Mouse (Mus musculus): ENCODE measurements around the gene Yju2. TPM values are rescaled to one million over a fixed set of nuclear protein-coding genes. Genes with fewer than 3 reads are reported as not detected.
"Not testable (repeated sequence)": the region's sequence is repeated elsewhere in the genome, so short reads cannot be mapped to it uniquely, and the experiment has no call there.

Gene Yju2
- 10.2 and 10.9 TPM in 2 replicates for polyA plus RNA-seq (2015; fragmentation: Nextera tagmentation; extraction: Ambion mirVana)

- Histone ChIP-seq H3K27me3 (replicated peaks; ENCODE audit: control insufficient read depth, insufficient read depth, low read length) (0 out of 2 replicates have a peak, but pooled peaks cover 10% of the 10 kb centered on the region), H3K36me3 (ENCODE audit: control insufficient read depth, insufficient read depth) (peaks cover 20% of the 10 kb centered on the region), H3K4me1 (replicated peaks; ENCODE audit: control insufficient read depth, insufficient read depth, low read length) (0 out of 2 replicates have a peak, but pooled peaks cover 2% of the 10 kb centered on the region), H3K9me3 (ENCODE audit: control insufficient read depth) (no peaks in the 10 kb centered on the region), H3K4me3 (ENCODE audit: low read depth, low read length) (peak within 1 kb of the TSS; percentile 54), H3K27ac (ENCODE audit: low read depth, low read length) (peak within 1 kb of the TSS; percentile 87), H3K9ac (ENCODE audit: low read depth, low read length) (peak within 1 kb of the TSS; percentile 34), H3K4me2 (replicated peaks; ENCODE audit: low read depth) (peak within 1 kb of the TSS; percentile 57)
- under 1% methylated on average over 46 of the region's 46 CpGs for WGBS
- ATAC-seq = peak; percentile 96
- TF ChIP-seq CTCF (IDR thresholded peaks at IDR 0.05; ENCODE audit: low read depth) = peak; percentile 20; the same call in 1 of the 2 replicates
These were observed at the start of gene Yju2 for GRCm38 (mm10) chr17:55958918-55959728. Gene Yju2 (plus strand): TSS chr17:55959099.

GRCm38 (mm10) chr17:55931553-55932502 lies 27.1 kb upstream of the Yju2 start:
- H3K9me3 ChIP-seq (ENCODE audit: control insufficient read depth) = peaks cover 4% of the 10 kb centered on the region; the same call in 1 of the 2 replicates
- peak; percentile 81 for ATAC-seq
- H3K4me1 ChIP-seq (replicated peaks; ENCODE audit: control insufficient read depth, insufficient read depth, low read length) = no peaks in the 10 kb centered on the region
- peak overlapping the region; percentile 93 for H3K4me2 ChIP-seq (replicated peaks; ENCODE audit: low read depth)
- H3K27ac ChIP-seq (ENCODE audit: low read depth, low read length) = peak overlapping the region; percentile 62; the same call in 1 of the 2 replicates
- peak; percentile 56 for TF ChIP-seq CTCF (IDR thresholded peaks at IDR 0.05; ENCODE audit: low read depth)
- H3K9ac ChIP-seq (ENCODE audit: low read depth, low read length) = peak overlapping the region; percentile 69
- H3K36me3 ChIP-seq (ENCODE audit: control insufficient read depth, insufficient read depth) = no peaks in the 10 kb centered on the region
- no peaks in the 10 kb centered on the region for H3K27me3 ChIP-seq (replicated peaks; ENCODE audit: control insufficient read depth, insufficient read depth, low read length)
- peak overlapping the region; percentile 72 for H3K4me3 ChIP-seq (ENCODE audit: low read depth, low read length)
- under 1% methylated on average over 33 of the region's 33 CpGs for WGBS

- peak overlapping the region; percentile 93 for H3K4me2 ChIP-seq (replicated peaks; ENCODE audit: low read depth)
- peak overlapping the region; percentile 69; the same call in 1 of the 2 replicates for H3K9ac ChIP-seq (ENCODE audit: low read depth, low read length)
- no peak for ATAC-seq
- WGBS = 65% methylated on average over 2 of the region's 2 CpGs
- H3K27me3 ChIP-seq (replicated peaks; ENCODE audit: control insufficient read depth, insufficient read depth, low read length) = no peaks in the 10 kb centered on the region
- peak overlapping the region; percentile 72 for H3K4me3 ChIP-seq (ENCODE audit: low read depth, low read length)
- H3K36me3 ChIP-seq (ENCODE audit: control insufficient read depth, insufficient read depth) = no peaks in the 10 kb centered on the region
- H3K4me1 ChIP-seq (replicated peaks; ENCODE audit: control insufficient read depth, insufficient read depth, low read length) = no peaks in the 10 kb centered on the region
- no peak overlapping the region for H3K27ac ChIP-seq (ENCODE audit: low read depth, low read length)
- no peak for TF ChIP-seq CTCF (IDR thresholded peaks at IDR 0.05; ENCODE audit: low read depth)
- H3K9me3 ChIP-seq (ENCODE audit: control insufficient read depth) = peaks cover 4% of the 10 kb centered on the region; the same call in 1 of the 2 replicates
These were observed 26.3 kb upstream of the Yju2 start for GRCm38 (mm10) chr17:55932635-55933034.

- no peaks in the 10 kb centered on the region for H3K27me3 ChIP-seq (replicated peaks; ENCODE audit: control insufficient read depth, insufficient read depth, low read length)
- no peaks in the 10 kb centered on the region for H3K4me1 ChIP-seq (replicated peaks; ENCODE audit: control insufficient read depth, insufficient read depth, low read length)
- no peak overlapping the region for H3K4me3 ChIP-seq (ENCODE audit: low read depth, low read length)
- TF ChIP-seq CTCF (IDR thresholded peaks at IDR 0.05; ENCODE audit: low read depth) = no peak
- peaks cover 4% of the 10 kb centered on the region; the same call in 1 of the 2 replicates for H3K9me3 ChIP-seq (ENCODE audit: control insufficient read depth)
- ATAC-seq = no peak
- no peak overlapping the region for H3K27ac ChIP-seq (ENCODE audit: low read depth, low read length)
- WGBS = 95% methylated on average over 15 of the region's 15 CpGs
- no peak overlapping the region for H3K9ac ChIP-seq (ENCODE audit: low read depth, low read length)
- H3K4me2 ChIP-seq (replicated peaks; ENCODE audit: low read depth) = no peak overlapping the region; the same call in 1 of the 2 replicates
- H3K36me3 ChIP-seq (ENCODE audit: control insufficient read depth, insufficient read depth) = no peaks in the 10 kb centered on the region
These were observed 25.7 kb upstream of the Yju2 start for GRCm38 (mm10) chr17:55933191-55933590.

- H3K4me2 ChIP-seq (replicated peaks; ENCODE audit: low read depth) = peak overlapping the region; percentile 86
- H3K4me1 ChIP-seq (replicated peaks; ENCODE audit: control insufficient read depth, insufficient read depth, low read length); H3K36me3 ChIP-seq (ENCODE audit: control insufficient read depth, insufficient read depth); H3K9ac ChIP-seq (ENCODE audit: low read depth, low read length); H3K9me3 ChIP-seq (ENCODE audit: control insufficient read depth); H3K27me3 ChIP-seq (replicated peaks; ENCODE audit: control insufficient read depth, insufficient read depth, low read length): not testable (repeated sequence)
- ATAC-seq = peak; percentile 42
- WGBS = 18% methylated on average over 10 of the region's 10 CpGs
- H3K4me3 ChIP-seq (ENCODE audit: low read depth, low read length) = peak overlapping the region; percentile 47
- peak overlapping the region; percentile 89 for H3K27ac ChIP-seq (ENCODE audit: low read depth, low read length)
These were observed 14.5 kb upstream of the Yju2 start for GRCm38 (mm10) chr17:55944387-55944865.

- Histone ChIP-seq H3K4me2 (replicated peaks; ENCODE audit: low read depth) (peak overlapping the region; percentile 86), H3K27ac (ENCODE audit: low read depth, low read length) (peak overlapping the region; percentile 89), H3K9ac (ENCODE audit: low read depth, low read length) (peak overlapping the region; percentile 48), H3K4me3 (ENCODE audit: low read depth, low read length) (peak overlapping the region; percentile 47)
- peak; percentile 97 for ATAC-seq
- H3K9me3 ChIP-seq (ENCODE audit: control insufficient read depth); H3K27me3 ChIP-seq (replicated peaks; ENCODE audit: control insufficient read depth, insufficient read depth, low read length); H3K4me1 ChIP-seq (replicated peaks; ENCODE audit: control insufficient read depth, insufficient read depth, low read length); H3K36me3 ChIP-seq (ENCODE audit: control insufficient read depth, insufficient read depth): not testable (repeated sequence)
- WGBS = 0% methylated on average over 56 of the region's 56 CpGs
These were observed 13.8 kb upstream of the Yju2 start for GRCm38 (mm10) chr17:55944866-55945682.

Measured in intestine, postnatal 0 days (tissue).